Mouse (Mus musculus): ENCODE results near the gene Myl6b.

Myl6b gene

GRCm38 (mm10) chr10:128498590-128498989, at the start of gene Myl6b:
Myl6b (minus strand) TSS chr10:128498685.
- DNase-seq (ENCODE audit: low spot score), result peak; percentile 96

DNA sequence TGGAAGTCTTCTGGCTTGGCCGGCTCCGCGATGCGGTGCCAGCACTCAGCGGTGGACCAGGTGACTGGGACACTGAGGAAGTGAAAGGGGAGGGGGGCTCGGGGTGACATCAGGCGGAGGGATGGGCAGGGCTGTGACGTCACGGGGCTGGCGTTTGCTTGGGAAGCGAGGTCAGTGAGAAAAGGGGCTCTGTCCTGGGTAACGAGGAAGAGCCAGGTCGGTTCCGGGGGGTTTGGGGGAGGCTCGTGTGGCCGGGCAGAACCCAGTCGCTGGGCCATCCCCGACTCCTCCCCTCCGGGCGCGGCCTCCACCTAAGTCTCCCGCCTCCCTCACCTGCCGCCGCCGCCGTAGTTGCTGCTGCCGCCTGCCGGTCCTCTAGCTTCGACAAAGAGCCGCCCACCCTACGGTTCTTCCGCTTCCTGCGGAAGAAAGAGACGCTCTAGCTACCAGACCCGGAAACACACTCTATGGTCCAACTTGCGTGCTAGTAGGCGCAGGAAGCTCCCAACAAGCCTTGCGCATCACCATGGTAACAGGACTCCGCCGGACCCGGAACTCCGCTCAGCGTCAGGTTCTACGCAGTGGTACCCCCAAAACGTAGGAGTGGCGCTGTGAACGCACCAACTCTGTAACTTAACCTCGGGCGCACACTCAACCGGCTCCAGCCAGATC, 49.0 kb upstream of the Myl6b start, which contains the start of gene Zc3h10:
Gene Zc3h10, minus strand, starts transcription at position 414 of the 672 bp plus-strand sequence.
- DNase-seq (ENCODE audit: low spot score), result peak; percentile 96

- DNase-seq (ENCODE audit: low spot score), result no peak
These were observed 48.3 kb upstream of the Myl6b start for GRCm38 (mm10) chr10:128546787-128547186.

GRCm38 (mm10) chr10:128546361-128546760, 47.9 kb upstream of the Myl6b start:
- DNase-seq (ENCODE audit: low spot score), result no peak

GRCm38 (mm10) chr10:128545570-128545898, 47.0 kb upstream of the Myl6b start:
- DNase-seq (ENCODE audit: low spot score), result no peak

GRCm38 (mm10) chr10:128544674-128545569, 46.4 kb upstream of the Myl6b start:
- DNase-seq (ENCODE audit: low spot score), result no peak

GRCm38 (mm10) chr10:128544151-128544657, 45.7 kb upstream of the Myl6b start:
- no peak for DNase-seq (ENCODE audit: low spot score)

DNA sequence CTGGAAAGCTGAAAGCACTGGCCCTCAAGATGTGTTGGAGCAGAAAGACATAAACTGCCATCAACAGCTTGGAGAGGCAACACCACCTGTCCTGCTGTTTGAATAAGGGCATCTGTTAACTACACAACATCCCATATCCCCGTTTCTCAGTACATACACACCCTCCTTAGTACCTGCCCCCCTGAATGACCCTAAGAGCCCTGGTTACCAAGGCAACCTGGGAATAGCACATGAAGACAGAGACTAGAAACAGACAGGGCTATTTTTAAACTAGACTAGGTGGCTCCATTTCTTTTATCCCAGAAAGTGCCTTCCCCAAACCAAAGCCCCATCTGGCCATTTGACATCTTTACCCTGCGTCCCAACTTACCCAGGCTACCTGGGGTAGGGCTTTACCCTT, 44.6 kb upstream of the Myl6b start:
- DNase-seq (ENCODE audit: low spot score), result no peak

GRCm38 (mm10) chr10:128538340-128538870, 39.9 kb upstream of the Myl6b start:
- no peak for DNase-seq (ENCODE audit: low spot score)

DNA sequence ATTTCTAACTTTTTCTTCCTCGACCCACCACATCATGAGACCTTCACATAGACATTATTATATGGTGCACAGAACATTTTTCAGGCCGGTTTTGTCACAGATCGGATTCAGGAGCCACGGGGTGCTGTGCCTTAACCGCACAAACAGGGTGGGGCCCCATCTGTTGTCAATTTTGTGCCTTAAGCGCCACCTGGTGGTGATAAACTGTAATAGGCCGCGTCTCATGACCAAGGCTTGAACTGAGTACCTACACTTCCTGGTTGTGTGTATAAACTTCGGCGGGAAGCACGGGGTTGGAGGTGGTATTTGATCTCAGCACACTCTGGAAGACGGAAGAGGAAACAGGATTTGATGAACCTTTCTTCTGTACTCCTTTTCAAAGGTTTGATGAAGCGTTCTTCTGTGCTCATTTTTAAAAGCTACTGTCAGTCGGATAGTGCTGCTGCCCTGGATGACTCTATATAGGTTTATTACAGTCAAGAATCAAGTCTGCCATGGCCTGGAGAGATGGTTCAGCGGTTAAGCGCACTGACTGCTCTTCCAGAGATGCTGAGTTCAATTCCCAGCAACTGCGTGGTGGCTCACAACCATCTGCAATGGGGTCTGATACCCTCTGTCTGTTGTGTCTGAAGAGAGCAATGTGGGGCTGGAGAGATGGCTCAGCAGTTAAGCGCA, 37.9 kb upstream of the Myl6b start:
- DNase-seq (ENCODE audit: low spot score), result peak; percentile 75

- DNase-seq (ENCODE audit: low spot score), result no peak
These were observed 37.3 kb upstream of the Myl6b start for GRCm38 (mm10) chr10:128535624-128536265.

DNA sequence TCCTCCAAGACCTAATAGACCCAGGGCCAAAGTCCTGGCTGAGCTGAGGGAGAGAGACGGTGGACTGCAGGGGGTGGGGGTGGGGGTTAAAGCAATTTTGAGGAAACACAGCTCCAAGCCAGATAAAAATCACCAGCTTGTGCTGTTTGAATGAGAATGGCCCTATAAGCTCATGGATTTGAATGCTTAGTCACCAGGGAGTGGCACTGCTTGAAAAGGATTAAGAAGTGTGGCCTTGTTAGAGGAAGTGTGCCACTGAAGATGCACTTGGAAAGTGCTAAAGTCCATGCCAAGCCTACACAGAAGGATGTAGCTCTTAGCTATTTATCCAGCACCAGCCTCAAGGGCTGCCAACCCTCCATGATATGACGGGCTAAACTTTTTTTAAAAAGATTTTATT, 36.7 kb upstream of the Myl6b start:
- no peak for DNase-seq (ENCODE audit: low spot score)

- no peak for DNase-seq (ENCODE audit: low spot score)
These were observed 28.2 kb upstream of the Myl6b start for GRCm38 (mm10) chr10:128526366-128527356.

DNA sequence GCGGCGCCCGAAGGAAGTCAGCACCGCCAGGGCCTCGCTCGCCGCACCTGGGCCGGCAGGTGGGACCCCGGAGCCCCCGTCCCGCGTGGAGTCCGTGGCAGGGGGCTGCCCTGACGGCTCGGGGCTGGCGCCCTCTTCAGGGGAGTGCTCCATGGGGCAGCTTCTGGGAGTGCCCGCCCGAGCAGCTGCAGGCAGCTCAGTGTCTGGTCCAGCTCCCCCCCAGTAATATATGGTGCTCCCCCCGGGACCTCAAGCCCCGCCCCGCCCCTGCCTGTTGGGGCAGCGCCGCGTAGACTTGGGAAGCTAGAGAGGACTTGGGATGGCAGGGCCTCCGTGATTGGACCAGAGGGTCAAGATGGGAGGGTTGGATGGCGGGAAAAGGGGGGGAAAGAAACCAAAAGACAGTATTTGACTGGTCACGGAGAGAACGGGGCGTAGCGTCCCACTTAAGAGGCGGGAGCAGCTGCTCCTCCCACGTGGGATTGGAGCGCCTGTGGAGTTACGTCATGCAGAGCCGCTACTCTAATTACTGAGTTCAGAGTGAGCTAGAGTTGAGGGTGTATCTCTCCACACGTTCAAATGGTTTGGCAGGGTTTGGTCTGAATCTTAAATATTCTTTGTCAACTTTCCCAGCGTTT, 27.3 kb upstream of the Myl6b start, which contains the start of gene Esyt1:
Gene Esyt1, minus strand, starts transcription at position 201 of the 638 bp plus-strand sequence.
- DNase-seq (ENCODE audit: low spot score), result peak; percentile 98

- DNase-seq (ENCODE audit: low spot score), result peak; percentile 31
These were observed 26.5 kb upstream of the Myl6b start for GRCm38 (mm10) chr10:128524732-128525662.

GRCm38 (mm10) chr10:128524111-128524731, 25.7 kb upstream of the Myl6b start:
- no peak for DNase-seq (ENCODE audit: low spot score)

GRCm38 (mm10) chr10:128522351-128522750, 23.9 kb upstream of the Myl6b start:
- DNase-seq (ENCODE audit: low spot score), result no peak

- no peak for DNase-seq (ENCODE audit: low spot score)
These were observed 22.1 kb upstream of the Myl6b start for GRCm38 (mm10) chr10:128520591-128520990.

Measured in ovary, adult 18-20 months (tissue).